Mouse (Mus musculus): ENCODE results near the gene Pet117. TPM values are rescaled to one million over a fixed set of nuclear protein-coding genes. Genes with fewer than 3 reads are reported as not detected.
A peak's percentile ranks its signal among the peaks of the same experiment; 100 is the strongest.
"Not testable (repeated sequence)": the region's sequence is repeated elsewhere in the genome, so short reads cannot be mapped to it uniquely, and the experiment has no call there.

Pet117 gene
- total and polyA plus RNA-seq, 3 experiments, result 14.5 TPM; not detected in 2

- Histone ChIP-seq H3K36me3 (replicated peaks in 1 of 2; ENCODE audit: control insufficient read depth in 1 of 2, insufficient read depth in 1 of 2, low read length in 1 of 2) (peaks cover 3 to 22% of the 10 kb centered on the region in 2 experiments), H3K4me1 (ENCODE audit: control insufficient read depth in 1 of 2, insufficient read depth in 2 of 2) (peaks cover 4 to 21% of the 10 kb centered on the region in 2 experiments), H3K4me3 (replicated peaks in 1 of 3; ENCODE audit: low read depth in 2 of 3, low read length in 2 of 3, poor library complexity in 1 of 3) (peak overlapping the region; percentile 58 to 70 (median 60)), H3K27ac (ENCODE audit: insufficient read depth, low read depth) (0 out of 2 replicates have a peak overlapping the region, but pooled peaks have one; percentile 24), H3K4me2 (ENCODE audit: insufficient read depth, low read depth, poor library complexity, severe bottlenecking) (peak overlapping the region; percentile 65), H3K9me3 (replicated peaks; ENCODE audit: low read length) (no peaks in the 10 kb centered on the region), H3K27me3 (replicated peaks) (no peaks in the 10 kb centered on the region), H3K79me2 (replicated peaks; ENCODE audit: control insufficient read depth, extremely low read depth, insufficient read depth, poor library complexity, severe bottlenecking) (no peaks in the 10 kb centered on the region), H3K9ac (ENCODE audit: insufficient read depth, low read depth) (peak overlapping the region; percentile 91)
- in situ Hi-C loops (cut with MboI; ENCODE audit: low pct_ligation_motif_present, low pct_unique_long_range_greater_than_20kb, low sequenced_read_pairs) (no loop called here), dilution Hi-C loops (cut with MboI; ENCODE audit: extremely low pct_ligation_motif_present, extremely low pct_unique_long_range_greater_than_20kb, low sequenced_read_pairs) (no loop called here)
- peak; percentile 39 for DNase-seq (ENCODE audit: extremely low read depth)
- TF ChIP-seq UBTF (IDR thresholded peaks at IDR 0.05; ENCODE audit: low read depth, low read length) (no peak), ZC3H11A (IDR thresholded peaks at IDR 0.05; ENCODE audit: low read depth, low read length) (no peak), CHD2 (IDR thresholded peaks at IDR 0.05; ENCODE audit: low read length) (no peak), NELFE (IDR thresholded peaks at IDR 0.05; ENCODE audit: low read depth, low read length) (no peak), POLR2A (IDR thresholded peaks at IDR 0.05; ENCODE audit: low read depth, low read length) (no peak), KAT2A (IDR thresholded peaks at IDR 0.05; ENCODE audit: insufficient replicate concordance, low read length) (no peak), ZMIZ1 (IDR thresholded peaks at IDR 0.05; ENCODE audit: low read depth, low read length) (no peak), RAD21 (IDR thresholded peaks at IDR 0.05; ENCODE audit: low read depth, low read length) (no peak), E2F4 (IDR thresholded peaks at IDR 0.05; ENCODE audit: insufficient replicate concordance, low read depth, low read length) (no peak), IRF4 (IDR thresholded peaks at IDR 0.05; ENCODE audit: low read depth, low read length) (no peak; the same call in 1 of the 2 replicates), NRF1 (IDR thresholded peaks at IDR 0.05; ENCODE audit: low read depth, low read length) (no peak), POLR2AphosphoS2 (IDR thresholded peaks at IDR 0.05; ENCODE audit: low read depth, low read length) (no peak), BHLHE40 (IDR thresholded peaks at IDR 0.05; ENCODE audit: low read depth, low read length) (no peak), MAZ (IDR thresholded peaks at IDR 0.05; ENCODE audit: low read depth, low read length) (no peak), JUN (IDR thresholded peaks at IDR 0.05; ENCODE audit: insufficient read depth, low read depth, low read length) (no peak), MXI1 (IDR thresholded peaks at IDR 0.05; ENCODE audit: low read depth, low read length) (no peak), HCFC1 (IDR thresholded peaks at IDR 0.05; ENCODE audit: low read depth, low read length) (no peak), ZNF384 (IDR thresholded peaks at IDR 0.05; ENCODE audit: low read depth, low read length) (no peak)
These were observed 31.1 kb upstream of the Pet117 start for GRCm38 (mm10) chr2:144337701-144338100.

DNA sequence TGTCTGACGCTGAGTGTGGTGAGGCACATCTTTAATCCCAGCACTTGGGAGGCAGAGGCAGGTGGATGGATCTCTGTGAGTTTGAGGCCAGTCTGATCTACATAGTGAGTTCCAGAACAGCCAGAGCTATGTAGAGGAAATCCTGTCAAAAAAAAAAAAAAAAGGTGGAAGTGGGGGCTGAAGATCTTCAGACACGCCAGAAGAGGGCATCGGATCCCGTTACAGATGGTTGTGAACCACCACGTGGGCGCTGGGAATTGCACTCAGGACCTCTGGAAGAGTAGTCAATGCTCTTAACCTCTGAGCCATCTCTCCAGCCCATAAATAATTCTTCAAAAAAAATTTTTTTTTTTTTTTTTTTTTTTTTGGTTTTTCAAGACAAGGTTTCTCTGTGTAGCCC lies 30.6 kb upstream of the Pet117 start:
- H3K27ac ChIP-seq (ENCODE audit: insufficient read depth, low read depth); H3K9me3 ChIP-seq (replicated peaks; ENCODE audit: low read length); dilution Hi-C loops (cut with MboI; ENCODE audit: extremely low pct_ligation_motif_present, extremely low pct_unique_long_range_greater_than_20kb, low sequenced_read_pairs); DNase-seq (ENCODE audit: extremely low read depth); H3K79me2 ChIP-seq (replicated peaks; ENCODE audit: control insufficient read depth, extremely low read depth, insufficient read depth, poor library complexity, severe bottlenecking); H3K27me3 ChIP-seq (replicated peaks); in situ Hi-C loops (cut with MboI; ENCODE audit: low pct_ligation_motif_present, low pct_unique_long_range_greater_than_20kb, low sequenced_read_pairs): not testable (repeated sequence)
- Histone ChIP-seq H3K4me3 (replicated peaks in 1 of 3; ENCODE audit: low read depth in 2 of 3, low read length in 2 of 3, poor library complexity in 1 of 3) (peak overlapping the region in 2 of 3 experiments; percentile 40 to 58), H3K9ac (ENCODE audit: insufficient read depth, low read depth) (peak overlapping the region; percentile 91), H3K4me2 (ENCODE audit: insufficient read depth, low read depth, poor library complexity, severe bottlenecking) (peak overlapping the region; percentile 65), H3K4me1 (ENCODE audit: control insufficient read depth in 1 of 2, insufficient read depth in 2 of 2) (peaks cover 4 to 21% of the 10 kb centered on the region in 2 experiments), H3K36me3 (replicated peaks in 1 of 2; ENCODE audit: control insufficient read depth in 1 of 2, insufficient read depth in 1 of 2, low read length in 1 of 2) (peaks cover 7 to 26% of the 10 kb centered on the region in 2 experiments)
- TF ChIP-seq ZNF384 (IDR thresholded peaks at IDR 0.05; ENCODE audit: low read depth, low read length), result peak; percentile 83
